Mouse (Mus musculus): Measurements from ENCODE around the gene Bloc1s2.
"Not testable (repeated sequence)": the region's sequence is repeated elsewhere in the genome, so short reads cannot be mapped to it uniquely, and the experiment has no call there.

The Bloc1s2 gene

DNA sequence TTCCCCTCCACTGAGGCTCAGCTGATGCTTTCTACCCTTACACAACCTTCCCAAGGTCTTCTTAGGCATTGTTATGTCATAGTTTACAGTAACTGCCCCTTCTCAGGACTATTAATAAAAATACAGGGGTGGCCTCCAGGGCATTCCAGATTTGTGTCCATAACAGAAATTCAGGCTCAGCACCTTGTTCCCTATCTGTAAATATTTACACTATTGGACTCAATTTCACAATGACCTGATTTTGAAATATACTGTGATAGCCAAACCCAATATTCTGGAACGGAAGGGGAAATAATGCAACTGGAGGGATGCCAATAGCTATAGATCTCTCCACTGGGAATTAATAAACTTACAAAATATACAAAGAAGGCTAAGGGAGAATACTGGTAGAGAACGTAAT lies 17.7 kb downstream of the Bloc1s2 start:
- in situ Hi-C loops (cut with MboI, MseI): no loop called here

DNA sequence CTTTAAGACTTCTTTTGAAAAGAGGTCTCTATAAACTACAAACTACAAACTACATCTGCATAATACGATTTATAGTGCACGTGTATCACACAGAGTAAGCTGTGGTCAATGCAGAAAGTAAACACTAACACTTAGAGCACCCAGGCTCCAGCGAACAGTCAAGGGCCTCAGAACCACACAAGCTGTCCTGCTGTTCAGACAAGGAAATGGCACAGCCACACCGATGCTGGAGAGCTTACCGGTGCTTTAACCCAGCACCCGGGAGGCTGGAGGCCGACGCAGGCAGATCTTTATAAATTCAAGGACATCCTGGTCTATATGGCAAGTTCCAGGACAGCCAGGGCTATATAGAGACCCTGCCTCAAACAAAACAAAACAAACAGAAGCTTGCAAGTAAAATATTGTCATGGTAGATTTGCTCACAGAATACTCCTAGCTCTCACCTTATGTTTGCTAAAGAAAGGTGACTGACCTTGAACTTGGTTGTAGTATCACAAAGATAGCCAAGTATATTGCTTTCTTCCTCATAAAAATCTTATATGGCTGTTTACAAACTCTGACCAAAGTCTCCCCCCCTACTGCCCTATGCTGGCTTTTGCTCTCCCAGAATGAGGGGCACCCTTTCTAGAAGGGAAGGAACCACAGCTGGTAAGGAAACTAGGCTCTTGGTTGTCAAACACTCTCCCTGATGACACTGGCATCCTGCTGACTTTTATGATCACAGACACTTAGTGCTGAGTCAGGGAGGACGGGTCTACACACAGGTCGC lies 18.3 kb downstream of the Bloc1s2 start:
- in situ Hi-C loops (cut with MboI, MseI): no loop called here

DNA sequence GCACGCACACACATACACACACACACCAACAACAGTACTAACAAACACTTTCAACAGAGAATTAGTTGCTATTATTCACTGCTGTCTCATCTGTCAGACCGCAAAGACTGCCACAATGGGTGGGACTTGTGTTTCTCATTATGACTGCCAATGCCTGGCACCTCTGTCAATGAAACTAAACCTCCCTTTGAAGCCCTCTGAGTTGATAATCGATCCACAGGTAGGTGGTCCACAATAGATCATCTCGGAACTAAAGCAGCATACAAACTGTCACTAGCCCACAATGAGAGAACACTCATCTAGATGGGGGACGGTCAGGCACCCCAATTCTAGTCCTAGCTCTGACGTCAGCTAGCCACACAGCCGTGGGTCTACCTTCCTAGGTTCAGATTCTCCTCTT lies 25.1 kb downstream of the Bloc1s2 start:
- in situ Hi-C loops (cut with MboI, MseI): no loop called here

DNA sequence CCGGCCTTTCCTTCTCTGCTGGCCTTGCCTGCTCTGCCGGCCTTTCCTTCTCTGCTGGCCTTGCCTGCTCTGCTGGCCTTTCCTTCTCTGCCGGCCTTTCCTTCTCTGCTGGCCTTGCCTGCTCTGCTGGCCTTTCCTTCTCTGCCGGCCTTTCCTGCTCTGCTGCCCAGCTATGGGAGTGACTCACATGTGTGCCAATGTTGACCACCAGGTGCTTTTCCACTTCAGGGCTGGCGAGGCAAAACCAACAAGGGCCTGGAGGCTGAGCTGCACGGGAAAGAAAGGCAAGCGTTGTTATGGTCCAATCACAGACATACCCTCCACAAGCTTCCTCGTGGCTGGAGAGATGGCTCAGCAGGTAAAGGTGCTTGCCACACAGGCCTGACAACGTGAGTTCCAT lies 25.6 kb downstream of the Bloc1s2 start:
- in situ Hi-C loops (cut with MboI, MseI): not testable (repeated sequence)

DNA sequence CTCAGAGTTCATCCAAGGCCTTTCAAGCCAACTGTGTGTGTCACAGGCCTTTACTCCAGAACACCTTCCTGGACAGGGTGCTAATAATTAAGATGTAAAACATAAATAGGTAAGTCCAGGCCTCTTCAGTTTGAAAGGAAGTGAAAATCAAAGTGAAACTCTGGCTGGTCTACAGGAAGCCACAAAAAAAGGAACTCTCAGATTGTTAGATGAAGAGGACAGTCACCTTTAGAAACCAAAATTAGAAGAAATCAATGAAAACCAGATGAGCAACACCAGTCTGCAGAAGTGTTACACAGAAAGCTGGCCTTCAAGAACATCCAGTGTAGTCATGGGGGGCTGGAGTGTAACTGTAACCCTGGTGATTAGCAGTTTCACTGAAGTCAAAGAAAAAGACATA lies 28.5 kb downstream of the Bloc1s2 start:
- in situ Hi-C loops (cut with MboI, MseI): no loop called here

DNA sequence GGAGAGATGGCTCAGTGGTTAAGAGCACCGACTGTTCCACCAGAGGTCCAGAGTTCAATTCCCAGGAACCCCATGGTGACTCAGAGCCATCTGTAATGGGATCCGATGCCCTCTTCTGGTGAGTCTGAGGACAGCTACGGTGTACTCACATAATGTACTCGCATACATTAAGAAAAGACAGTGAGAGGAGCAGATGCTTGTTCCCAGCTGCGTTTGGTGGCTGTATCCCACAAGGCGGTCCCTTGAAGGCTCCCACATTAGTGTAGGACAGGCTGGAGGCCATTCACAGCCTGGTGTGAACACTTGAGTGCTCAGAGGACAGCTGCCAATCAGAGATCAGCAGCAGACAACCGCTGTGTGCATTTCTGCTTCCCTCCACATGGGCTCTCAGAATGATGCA lies 34.5 kb downstream of the Bloc1s2 start:
- in situ Hi-C loops (cut with MboI, MseI): no loop called here

DNA sequence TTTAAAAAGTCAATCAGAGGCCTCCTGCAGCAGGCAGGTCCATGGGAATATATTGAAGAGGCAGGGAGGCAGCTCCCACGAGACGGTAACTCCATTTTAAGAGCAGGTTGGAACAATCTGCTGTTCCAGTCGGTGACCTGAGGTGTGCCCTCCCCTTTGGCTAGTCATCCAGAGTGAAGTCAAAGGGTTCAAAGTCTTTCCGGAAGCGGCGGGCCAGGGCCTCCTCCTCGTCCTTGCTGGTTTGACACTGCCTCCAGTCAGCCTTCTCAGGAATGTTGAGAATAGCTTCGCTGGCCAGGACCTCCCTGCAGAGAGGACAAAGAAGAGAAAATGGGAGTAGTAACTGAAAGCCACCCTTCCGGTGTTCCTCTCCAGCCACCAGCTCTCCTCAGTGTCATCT lies 35.9 kb downstream of the Bloc1s2 start:
- in situ Hi-C loops (cut with MboI, MseI): no loop called here

DNA sequence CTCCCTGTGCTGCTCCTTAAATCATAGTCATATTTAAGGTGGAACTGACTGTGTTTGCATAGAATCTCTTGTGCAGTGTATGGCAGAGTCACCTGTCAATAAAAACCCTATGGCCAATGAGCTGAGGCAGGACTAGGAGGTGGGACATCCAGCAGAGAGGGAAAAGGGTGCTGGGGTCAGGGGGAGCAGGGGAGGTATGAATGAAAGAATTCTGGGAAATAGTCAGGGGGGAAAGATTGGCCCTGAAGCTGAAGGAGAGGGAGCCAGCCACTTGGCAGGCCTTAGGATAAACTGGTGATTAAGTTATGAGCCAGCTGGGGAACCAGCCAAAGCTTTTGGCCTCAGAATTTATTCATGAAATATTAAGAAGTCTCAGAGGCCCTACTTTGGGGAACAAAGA lies 37.2 kb downstream of the Bloc1s2 start:
- in situ Hi-C loops (cut with MboI, MseI): no loop called here

DNA sequence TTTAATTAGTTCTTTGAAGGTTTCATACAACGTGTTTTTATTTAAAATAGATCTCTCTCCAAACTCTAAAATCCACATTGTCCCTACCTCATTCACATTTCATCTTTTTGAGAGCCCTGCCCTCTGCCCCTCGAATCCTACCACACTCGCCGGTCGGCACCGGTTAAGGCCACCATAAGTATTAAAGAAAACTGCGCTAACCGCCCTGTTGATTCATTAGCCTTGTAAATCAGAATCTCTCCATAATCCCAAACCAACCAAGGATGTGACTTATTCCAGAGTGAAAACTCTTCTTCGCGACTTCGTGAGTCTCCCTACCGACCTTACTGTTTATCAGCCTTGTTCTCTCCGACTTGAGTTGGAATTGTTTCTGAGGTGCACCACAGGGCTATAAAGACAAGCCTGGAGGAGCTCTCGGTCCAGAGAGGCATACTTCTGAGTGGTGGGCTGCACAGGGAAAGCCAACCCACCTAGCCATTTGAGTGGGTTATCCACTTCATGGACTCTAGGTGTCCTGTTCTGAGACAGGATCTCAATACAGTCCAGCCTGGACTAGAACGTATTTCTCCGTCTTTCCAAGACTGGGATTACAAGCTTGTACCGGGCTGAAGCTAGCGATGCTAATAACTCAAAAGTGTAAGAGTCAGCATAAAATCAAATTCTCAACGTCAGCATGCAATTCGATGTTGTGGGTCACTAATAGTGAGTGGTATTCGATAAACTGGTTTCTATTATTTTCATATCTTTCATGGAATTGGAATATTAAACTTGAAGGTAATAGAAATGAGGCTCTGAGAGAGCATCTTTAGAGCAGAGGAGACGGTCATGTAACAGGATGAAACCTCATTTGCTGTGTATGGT lies 38.4 kb downstream of the Bloc1s2 start:
- in situ Hi-C loops (cut with MboI, MseI): no loop called here

DNA sequence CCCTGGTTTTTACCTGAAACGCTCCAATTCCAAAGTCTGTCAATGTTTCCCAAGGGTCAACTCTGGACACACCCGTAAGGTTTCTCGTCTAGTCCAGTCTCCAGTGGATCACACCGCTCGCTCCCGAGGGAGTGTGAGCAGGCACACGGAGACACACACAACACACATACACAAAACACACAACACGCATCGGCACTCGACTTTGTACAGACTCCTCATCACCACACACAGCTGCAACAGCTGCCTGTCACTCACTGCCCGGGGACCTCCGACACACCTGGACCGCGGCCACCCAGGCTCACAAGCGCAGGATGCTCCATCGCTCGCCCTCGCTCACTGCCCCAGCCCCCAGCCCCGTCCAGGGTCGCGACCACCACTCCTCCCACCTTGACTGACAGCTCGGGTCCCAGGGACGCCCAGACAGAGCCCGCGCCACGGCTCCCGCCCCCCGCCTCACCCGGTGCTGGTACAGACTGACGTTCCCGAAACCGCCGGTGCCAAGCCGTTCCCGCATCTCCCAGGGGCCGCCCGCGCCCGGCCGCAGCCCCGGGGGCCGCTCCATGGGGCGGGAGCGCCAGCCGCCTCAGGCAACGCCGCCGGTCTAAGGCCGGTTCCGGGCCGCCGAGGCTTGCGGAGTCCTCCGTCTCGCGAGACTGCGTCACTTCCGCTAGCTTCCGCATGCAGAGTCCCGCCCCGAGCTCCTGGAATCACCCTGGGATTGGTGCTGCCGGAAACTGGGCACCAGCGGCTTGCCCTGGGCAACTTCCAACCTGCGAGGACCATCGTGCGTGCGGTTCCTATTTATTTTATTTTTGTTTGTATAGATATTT lies 39.2 kb downstream of the Bloc1s2 start, which contains the start of gene Chuk:
TSS of gene Chuk (minus strand) at position 650 of the 830 bp plus-strand sequence.
- in situ Hi-C loops (cut with MboI, MseI): no loop called here

DNA sequence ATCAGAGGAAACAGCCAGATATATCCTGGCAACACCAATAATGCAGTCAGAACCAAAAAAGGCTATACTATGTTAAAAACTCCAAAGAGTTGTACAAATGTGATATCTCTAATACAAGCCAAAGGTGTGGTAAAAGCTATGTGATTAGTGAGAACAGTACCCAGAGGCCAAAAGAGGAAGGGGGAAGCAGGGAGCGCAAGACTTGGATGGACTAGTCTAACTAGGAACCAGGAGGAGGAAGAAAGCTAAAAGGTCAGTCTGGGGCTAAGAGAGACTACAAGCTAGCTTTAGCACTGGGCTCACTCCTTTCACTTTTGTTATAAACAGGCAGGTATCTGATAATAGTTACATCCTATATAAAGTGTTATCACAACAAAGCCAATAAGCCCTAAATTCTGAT lies 41.9 kb downstream of the Bloc1s2 start:
- in situ Hi-C loops (cut with MboI, MseI): no loop called here

DNA sequence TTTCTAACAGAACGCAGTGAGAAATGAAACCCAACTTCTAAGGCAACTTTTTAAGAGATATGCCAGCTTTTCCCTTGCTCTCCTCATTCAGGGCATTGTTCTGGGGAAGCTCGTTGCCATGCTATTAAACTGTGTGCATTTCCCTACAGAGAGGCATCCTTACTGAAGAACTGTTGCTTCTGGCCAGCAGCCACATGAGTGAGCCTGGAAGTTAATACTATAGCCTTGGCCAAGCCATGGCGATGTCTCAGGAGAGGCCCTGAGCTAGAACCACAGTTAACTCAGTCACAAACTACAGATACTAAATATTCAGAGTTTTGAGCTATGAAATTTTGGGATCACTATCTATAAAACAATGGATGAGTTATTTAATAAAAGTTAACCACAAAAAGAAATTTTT lies 43.2 kb downstream of the Bloc1s2 start:
- in situ Hi-C loops (cut with MboI, MseI): no loop called here

DNA sequence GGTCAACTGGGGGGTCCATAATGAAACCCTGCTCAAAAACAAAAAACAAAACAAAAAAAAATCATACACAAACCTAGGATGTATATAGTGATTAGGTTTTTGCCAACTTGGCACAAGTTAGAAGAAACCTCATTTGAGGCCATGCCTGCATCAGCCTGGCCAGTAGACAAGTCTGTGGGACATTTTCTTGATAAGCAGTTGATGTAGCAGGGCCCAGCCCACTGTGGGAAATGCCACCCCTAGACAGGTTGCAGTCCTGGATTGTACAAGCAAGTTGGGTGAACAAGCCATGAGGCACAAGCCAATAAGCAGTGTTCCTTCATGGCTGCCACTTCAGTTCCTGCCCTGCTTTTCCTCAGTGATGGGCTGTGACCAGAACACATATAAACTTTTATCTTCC lies 45.4 kb downstream of the Bloc1s2 start:
- in situ Hi-C loops (cut with MboI, MseI): no loop called here

Data from regulatory T cell (primary cell).